In the genomic region with DNA sequence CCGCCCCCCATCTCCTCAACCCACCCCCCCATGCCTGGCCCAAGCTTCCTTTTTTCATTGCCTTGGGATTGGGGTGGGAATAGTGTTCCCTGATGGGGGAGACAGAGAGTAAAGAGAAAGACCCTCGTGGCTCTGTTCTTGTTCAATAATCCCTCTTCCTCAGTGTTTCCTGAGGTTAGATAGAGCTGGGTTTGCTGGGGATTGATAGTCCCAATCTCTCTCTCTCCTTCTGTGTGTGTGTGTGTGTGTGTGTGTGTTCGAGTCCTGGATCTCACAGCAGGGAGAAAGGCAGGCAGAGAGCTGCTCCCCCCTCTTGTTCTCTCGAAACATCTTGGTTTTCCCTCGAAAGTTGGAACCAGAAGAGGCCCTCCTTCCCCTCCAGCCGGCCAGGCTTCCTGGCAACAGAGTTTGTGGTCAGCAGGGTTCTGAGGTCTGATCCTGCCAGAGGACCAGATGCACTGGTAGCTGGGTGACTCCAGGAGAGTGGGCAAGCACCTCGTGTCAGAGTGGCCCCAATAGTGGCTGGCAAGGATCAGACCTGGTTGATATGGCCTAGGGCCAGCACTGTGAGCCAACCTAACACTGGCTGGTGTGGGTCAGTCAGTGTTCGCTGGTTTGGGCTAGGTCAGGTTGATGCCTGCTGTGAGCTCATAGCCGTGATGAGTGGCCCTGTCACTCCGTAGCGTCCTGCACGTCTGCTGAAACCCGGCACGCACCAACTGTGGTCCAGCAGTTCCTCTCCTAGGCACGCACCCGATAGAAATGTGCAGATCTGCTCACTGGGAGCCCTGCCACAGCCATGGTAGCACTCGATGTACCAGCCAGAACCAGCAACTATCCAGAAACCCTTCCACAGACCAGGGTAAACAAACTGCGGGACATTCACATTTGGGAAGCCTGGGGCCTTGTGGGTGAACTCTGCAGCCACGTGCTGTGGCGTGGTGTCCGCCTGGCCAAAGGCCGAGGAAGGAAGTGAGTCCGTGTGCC, we compare ENCODE assay signal across 15 mouse cellular contexts. TPM values are rescaled to one million over a fixed set of nuclear protein-coding genes. Genes with fewer than 3 reads are reported as not detected.
DNase-seq lines count a peak whose midpoint lies in the region; ATAC-seq and TF ChIP-seq lines count a peak whose summit lies in the region.
"Had no signal": no experiment of that assay in that cellular context is flagged by ENCODE, and none has a peak within 500 bp of the region (broad histone marks: within the 10 kb centered on the region; RNA-seq: fewer than 3 reads in every experiment).

No protein-coding gene starts in this region.

- DNase-seq in heart, adult 8-10 months (ENCODE audit: low spot score) = no peak
- no peak for DNase-seq in G1E (ENCODE audit: low spot score)
- no peak for DNase-seq in forebrain, postnatal 0 days
- no peak for DNase-seq in adrenal gland, postnatal 36 days
- DNase-seq in adrenal gland, postnatal 4 days (ENCODE audit: low spot score in 2 of 2) = no peak
- DNase-seq: adrenal gland, postnatal 25 days; embryo, embryonic 11 days; thymus, adult 2 months had no signal

- no peaks in the 10 kb centered on the region for H3K9me3 ChIP-seq in heart, embryonic 13.5 days
- H3K9me3 ChIP-seq in G1E (replicated peaks) = no peaks in the 10 kb centered on the region
- no peaks in the 10 kb centered on the region for H3K9me3 ChIP-seq in liver, embryonic 15.5 days (replicated peaks)
- no peaks in the 10 kb centered on the region for H3K9me3 ChIP-seq in forebrain, postnatal 0 days (ENCODE audit: low read length)
- H3K9me3 ChIP-seq: forebrain, embryonic 12.5 days; heart, embryonic 12.5 days had no signal

- H3K36me3 ChIP-seq in heart, embryonic 13.5 days = no peaks in the 10 kb centered on the region
- peaks cover 8% of the 10 kb centered on the region for H3K36me3 ChIP-seq in G1E (replicated peaks)
- H3K36me3 ChIP-seq in liver, embryonic 15.5 days (replicated peaks) = no peaks in the 10 kb centered on the region
- no peaks in the 10 kb centered on the region for H3K36me3 ChIP-seq in forebrain, postnatal 0 days (ENCODE audit: insufficient read depth)
- H3K36me3 ChIP-seq: forebrain, embryonic 12.5 days; heart, embryonic 12.5 days had no signal

- ATAC-seq in heart, embryonic 13.5 days (ENCODE audit: extremely low read depth, insufficient number of reproducible peaks, low FRiP score, low TSS enrichment) = no peak
- ATAC-seq in G1E (ENCODE audit: extremely low read depth, insufficient number of reproducible peaks, low FRiP score, poor library complexity, severe bottlenecking) = no peak
- peak; percentile 24 for ATAC-seq in common myeloid progenitor, adult 5-6 weeks (replicated peaks; ENCODE audit: low read depth, poor library complexity, severe bottlenecking)
- ATAC-seq in liver, embryonic 15.5 days (ENCODE audit: insufficient read depth) = no peak
- no peak for ATAC-seq in forebrain, postnatal 0 days
- ATAC-seq: Patski had no signal

- no peaks in the 10 kb centered on the region for H3K27me3 ChIP-seq in heart, embryonic 13.5 days (replicated peaks)
- H3K27me3 ChIP-seq in G1E (ENCODE audit: insufficient read depth, low read length) = no peaks in the 10 kb centered on the region
- H3K27me3 ChIP-seq in liver, embryonic 15.5 days = peaks cover 6% of the 10 kb centered on the region; the same call in 1 of the 2 replicates
- H3K27me3 ChIP-seq in forebrain, postnatal 0 days (ENCODE audit: insufficient read depth, low read length) = no peaks in the 10 kb centered on the region
- H3K27me3 ChIP-seq: heart, embryonic 12.5 days; Patski had no signal

- H3K4me3 ChIP-seq in heart, embryonic 13.5 days = no peak overlapping the region
- H3K4me3 ChIP-seq in G1E (ENCODE audit: low read depth, low read length) = peak overlapping the region; percentile 48; the same call in 1 of the 2 replicates
- no peak overlapping the region for H3K4me3 ChIP-seq in liver, embryonic 15.5 days (replicated peaks)
- H3K4me3 ChIP-seq in forebrain, postnatal 0 days (ENCODE audit: low read depth, low read length) = no peak overlapping the region
- H3K4me3 ChIP-seq: forebrain, embryonic 12.5 days; heart, embryonic 12.5 days had no signal

- WGBS in heart, embryonic 13.5 days = 72% methylated on average over 23 of the region's 23 CpGs
- 26% methylated on average over 23 of the region's 23 CpGs for WGBS in liver, embryonic 15.5 days (ENCODE audit: insufficient replicate concordance)
- 78% methylated on average over 23 of the region's 23 CpGs for WGBS in forebrain, postnatal 0 days

- 0 out of 2 replicates have a peak overlapping the region, but pooled peaks have one; percentile 40 for H3K9ac ChIP-seq in heart, embryonic 13.5 days
- no peak overlapping the region for H3K9ac ChIP-seq in liver, embryonic 15.5 days
- no peak overlapping the region for H3K9ac ChIP-seq in forebrain, postnatal 0 days
- H3K9ac ChIP-seq: forebrain, embryonic 12.5 days; heart, embryonic 12.5 days had no signal

- H3K4me1 ChIP-seq in heart, embryonic 13.5 days = peaks cover 41% of the 10 kb centered on the region
- H3K4me1 ChIP-seq in G1E (ENCODE audit: insufficient read depth, low read depth, low read length) = peaks cover 66% of the 10 kb centered on the region
- H3K4me1 ChIP-seq in liver, embryonic 15.5 days (replicated peaks) = peaks cover 64% of the 10 kb centered on the region
- peaks cover 7% of the 10 kb centered on the region; the same call in 1 of the 2 replicates for H3K4me1 ChIP-seq in forebrain, postnatal 0 days (ENCODE audit: insufficient read depth)

- H3K27ac ChIP-seq in heart, embryonic 13.5 days (replicated peaks) = no peak overlapping the region
- H3K27ac ChIP-seq in liver, embryonic 15.5 days (replicated peaks) = peak overlapping the region; percentile 53; the same call in 1 of the 2 replicates
- no peak overlapping the region for H3K27ac ChIP-seq in forebrain, postnatal 0 days (ENCODE audit: low read depth, low read length)
- H3K27ac ChIP-seq: forebrain, embryonic 12.5 days had no signal

- TF ChIP-seq CTCF in G1E (IDR thresholded peaks at IDR 0.05; ENCODE audit: low read depth, low read length) = no peak
- TF ChIP-seq CTCF in forebrain, postnatal 0 days (IDR thresholded peaks at IDR 0.05; ENCODE audit: low read depth) = no peak

- H3K4me2 ChIP-seq in heart, embryonic 13.5 days = no peak overlapping the region
- H3K4me2 ChIP-seq in liver, embryonic 15.5 days = no peak overlapping the region; the same call in 1 of the 2 replicates
- H3K4me2 ChIP-seq in forebrain, postnatal 0 days (ENCODE audit: low read depth) = no peak overlapping the region
- H3K4me2 ChIP-seq: forebrain, embryonic 12.5 days; heart, embryonic 12.5 days had no signal

RNA-seq across cellular contexts. Expression of a gene that starts 3.8 kb away (rescaled TPM):
- 153 and 160 TPM in 2 replicates for polyA plus RNA-seq in heart, embryonic 13.5 days (2015; fragmentation: Nextera tagmentation; extraction: Ambion mirVana)
- 10 to 100 TPM; 42.6 to 51.1 (median 46.9) TPM for total RNA-seq in heart, adult 8-10 months (2022)
- total RNA-seq in G1E (2014; fragmentation: Nextera tagmentation) (270 and 298 TPM in 2 replicates), G1E (2017) (123 and 131 TPM in 2 replicates)
- polyA plus RNA-seq in G1E (2012) = 1,702 and 2,389 TPM in 2 replicates
- 141 and 203 TPM in 2 replicates for total RNA-seq in common myeloid progenitor, adult 5-6 weeks (2017)
- 131 and 132 TPM in 2 replicates for polyA plus RNA-seq in liver, embryonic 15.5 days (2015; fragmentation: Nextera tagmentation; extraction: Ambion mirVana)
- total RNA-seq in forebrain, postnatal 0 days (2014; rRNA removed) = 84.7 and 99.1 TPM in 2 replicates
- 122 and 123 TPM in 2 replicates for polyA plus RNA-seq in forebrain, postnatal 0 days (2015; fragmentation: Nextera tagmentation; extraction: Ambion mirVana)
- total RNA-seq in adrenal gland, postnatal 36 days (2021) = 10 to 100 TPM; 16.1 to 19.4 TPM
- 10 to 100 TPM; 41.6 to 44.9 TPM for total RNA-seq in adrenal gland, postnatal 4 days (2021)

RNA-seq across cellular contexts. Expression of a gene that starts 13.0 kb away (rescaled TPM):
- 16.0 and 18.3 TPM in 2 replicates for polyA plus RNA-seq in heart, embryonic 13.5 days (2015; fragmentation: Nextera tagmentation; extraction: Ambion mirVana)
- 10 to 100 TPM in 2 of 4 experiments, 1 to 10 TPM in 2; 6.4 to 10.3 (median 9.9) TPM for total RNA-seq in heart, adult 8-10 months (2022)
- total RNA-seq in G1E (2014; fragmentation: Nextera tagmentation) (78.2 and 85.2 TPM in 2 replicates), G1E (2017) (50.8 and 57.0 TPM in 2 replicates)
- 159 and 163 TPM in 2 replicates for polyA plus RNA-seq in G1E (2012)
- 19.0 and 22.6 TPM in 2 replicates for total RNA-seq in common myeloid progenitor, adult 5-6 weeks (2017)
- 12.3 and 13.9 TPM in 2 replicates for polyA plus RNA-seq in liver, embryonic 15.5 days (2015; fragmentation: Nextera tagmentation; extraction: Ambion mirVana)
- total RNA-seq in forebrain, postnatal 0 days (2014; rRNA removed) = 35.0 and 70.3 TPM in 2 replicates
- polyA plus RNA-seq in forebrain, postnatal 0 days (2015; fragmentation: Nextera tagmentation; extraction: Ambion mirVana) = 85.2 and 92.8 TPM in 2 replicates
- total RNA-seq in adrenal gland, postnatal 36 days (2021) = 10 to 100 TPM; 20.0 to 22.9 TPM
- 10 to 100 TPM; 17.4 to 19.1 TPM for total RNA-seq in adrenal gland, postnatal 4 days (2021)

RNA-seq across cellular contexts. Expression of a gene that starts 31.3 kb away (rescaled TPM):
- polyA plus RNA-seq in heart, embryonic 13.5 days (2015; fragmentation: Nextera tagmentation; extraction: Ambion mirVana) = 0.03 and 0.08 TPM in 2 replicates
- total RNA-seq in heart, adult 8-10 months (2022) = under 1 TPM in 3 of 4 experiments, not detected in 1; 0.16 to 0.30 (median 0.23) TPM
- total RNA-seq in G1E (2014; fragmentation: Nextera tagmentation) (not detected in 2 replicates), G1E (2017) (0.05 TPM in 1 of 2 replicates, not detected in the other)
- 0.02 TPM in 1 of 2 replicates, not detected in the other for polyA plus RNA-seq in G1E (2012)
- total RNA-seq in common myeloid progenitor, adult 5-6 weeks (2017) = 0.05 TPM in 1 of 2 replicates, not detected in the other
- polyA plus RNA-seq in liver, embryonic 15.5 days (2015; fragmentation: Nextera tagmentation; extraction: Ambion mirVana) = 0.02 TPM in 1 of 2 replicates, not detected in the other
- 13.1 and 14.5 TPM in 2 replicates for total RNA-seq in forebrain, postnatal 0 days (2014; rRNA removed)
- 3.2 and 5.5 TPM in 2 replicates for polyA plus RNA-seq in forebrain, postnatal 0 days (2015; fragmentation: Nextera tagmentation; extraction: Ambion mirVana)
- 10 to 100 TPM in 1 of 2 experiments, 1 to 10 TPM in 1; 3.4 to 12.2 TPM for total RNA-seq in adrenal gland, postnatal 36 days (2021)
- total RNA-seq in adrenal gland, postnatal 4 days (2021) = 1 to 10 TPM; 1.5 to 6.2 TPM
- total RNA-seq: megakaryocyte-erythroid progenitor cell, adult 5-6 weeks had no signal
